9 mouse cellular contexts compared by ENCODE assay signal in genomic region chr14:75807800-75808199, GRCm38 (mm10). TPM values are rescaled to one million over a fixed set of nuclear protein-coding genes. Genes with fewer than 3 reads are reported as not detected.
DNase-seq lines count a peak whose midpoint lies in the region; ATAC-seq and TF ChIP-seq lines count a peak whose summit lies in the region.
"Had no signal": no experiment of that assay in that cellular context is flagged by ENCODE, and none has a peak within 500 bp of the region (broad histone marks: within the 10 kb centered on the region; RNA-seq: fewer than 3 reads in every experiment).

No protein-coding gene starts in this region.

- no peaks in the 10 kb centered on the region for H3K36me3 ChIP-seq in liver, adult 2 months (ENCODE audit: control insufficient read depth, insufficient read depth, low read length)
- H3K36me3 ChIP-seq in liver, embryonic 11.5 days (ENCODE audit: control insufficient read depth, insufficient read depth, low read length), result no peaks in the 10 kb centered on the region
- no peaks in the 10 kb centered on the region for H3K36me3 ChIP-seq in heart, embryonic 13.5 days
- no peaks in the 10 kb centered on the region for H3K36me3 ChIP-seq in myocyte (ENCODE audit: control insufficient read depth, insufficient read depth)
- H3K36me3 ChIP-seq: liver, embryonic 15.5 days had no signal

- DNase-seq in liver, adult 2 months (ENCODE audit: extremely low read depth, low read depth, low spot score), result peak; percentile 92
- no peak for DNase-seq in liver, embryonic 11.5 days (ENCODE audit: low spot score)
- peak; percentile 85 for DNase-seq in adrenal gland, adult 2 months
- no peak for DNase-seq in cerebellum, adult 11 months
- no peak for DNase-seq in cerebellum, postnatal 36 days

- peak overlapping the region; percentile 11; the same call in 1 of the 2 replicates for H3K4me3 ChIP-seq in liver, adult 2 months (ENCODE audit: insufficient read depth, low read depth, low read length)
- H3K4me3 ChIP-seq in liver, embryonic 11.5 days (ENCODE audit: low read depth, low read length), result no peak overlapping the region
- H3K4me3 ChIP-seq in heart, embryonic 13.5 days, result no peak overlapping the region
- no peak overlapping the region for H3K4me3 ChIP-seq in myocyte
- H3K4me3 ChIP-seq: liver, embryonic 15.5 days had no signal

- H3K4me2 ChIP-seq in liver, embryonic 11.5 days, result no peak overlapping the region
- H3K4me2 ChIP-seq in heart, embryonic 13.5 days, result peak overlapping the region; percentile 23
- peak overlapping the region; percentile 64 for H3K4me2 ChIP-seq in myocyte (ENCODE audit: low read depth)
- H3K4me2 ChIP-seq: liver, embryonic 15.5 days had no signal

- no peaks in the 10 kb centered on the region for H3K9me3 ChIP-seq in liver, embryonic 11.5 days (ENCODE audit: control insufficient read depth, low read length)
- H3K9me3 ChIP-seq in heart, embryonic 13.5 days, result no peaks in the 10 kb centered on the region
- H3K9me3 ChIP-seq: liver, embryonic 15.5 days had no signal

- H3K79me2 ChIP-seq in liver, adult 2 months (ENCODE audit: control insufficient read depth, insufficient read depth, low read length), result no peaks in the 10 kb centered on the region
- H3K79me2 ChIP-seq in myocyte (ENCODE audit: control insufficient read depth, insufficient read depth), result no peaks in the 10 kb centered on the region

- peak overlapping the region; percentile 47 for H3K9ac ChIP-seq in liver, adult 2 months (ENCODE audit: low read depth, low read length)
- no peak overlapping the region for H3K9ac ChIP-seq in liver, embryonic 11.5 days (ENCODE audit: low read depth, low read length)
- peak overlapping the region; percentile 35; the same call in 1 of the 2 replicates for H3K9ac ChIP-seq in heart, embryonic 13.5 days
- H3K9ac ChIP-seq: liver, embryonic 15.5 days had no signal

- H3K27me3 ChIP-seq in liver, adult 2 months (ENCODE audit: control insufficient read depth, insufficient read depth, low read length), result no peaks in the 10 kb centered on the region
- no peaks in the 10 kb centered on the region for H3K27me3 ChIP-seq in liver, embryonic 11.5 days (replicated peaks; ENCODE audit: control insufficient read depth, insufficient read depth, low read length)
- no peaks in the 10 kb centered on the region for H3K27me3 ChIP-seq in heart, embryonic 13.5 days (replicated peaks)
- no peaks in the 10 kb centered on the region for H3K27me3 ChIP-seq in myocyte (ENCODE audit: control insufficient read depth, insufficient read depth, insufficient read length)
- H3K27me3 ChIP-seq: liver, embryonic 15.5 days had no signal

- H3K27ac ChIP-seq in liver, adult 2 months (replicated peaks; ENCODE audit: insufficient read depth, low read depth, low read length), result peak overlapping the region; percentile 97
- no peak overlapping the region for H3K27ac ChIP-seq in liver, embryonic 11.5 days (ENCODE audit: low read depth, low read length)
- H3K27ac ChIP-seq in heart, embryonic 13.5 days (replicated peaks), result peak overlapping the region; percentile 45
- H3K27ac ChIP-seq: liver, embryonic 15.5 days had no signal

- no peak for ATAC-seq in liver, embryonic 11.5 days (replicated peaks; ENCODE audit: low FRiP score)
- no peak for ATAC-seq in heart, embryonic 13.5 days (ENCODE audit: extremely low read depth, insufficient number of reproducible peaks, low FRiP score, low TSS enrichment)
- no peak for ATAC-seq in erythroblast, adult 5-6 weeks (replicated peaks; ENCODE audit: low FRiP score, poor library complexity, severe bottlenecking)

- 7% methylated on average over 8 of the region's 8 CpGs for WGBS in liver, adult 2 months
- WGBS in liver, embryonic 11.5 days, result 73% methylated on average over 8 of the region's 8 CpGs
- 39% methylated on average over 8 of the region's 8 CpGs for WGBS in heart, embryonic 13.5 days

- H3K4me1 ChIP-seq in liver, adult 2 months (ENCODE audit: control insufficient read depth, insufficient read depth, low read length), result peaks cover 18% of the 10 kb centered on the region; the same call in 1 of the 2 replicates
- no peaks in the 10 kb centered on the region; the same call in 1 of the 2 replicates for H3K4me1 ChIP-seq in liver, embryonic 11.5 days (replicated peaks; ENCODE audit: control insufficient read depth, insufficient read depth, low read length)
- peaks cover 27% of the 10 kb centered on the region for H3K4me1 ChIP-seq in heart, embryonic 13.5 days

- peak; percentile 74 for TF ChIP-seq CTCF in liver, adult 2 months (IDR thresholded peaks at IDR 0.05; ENCODE audit: low read depth, low read length)

- TF ChIP-seq POLR2A in liver, adult 2 months (IDR thresholded peaks at IDR 0.05; ENCODE audit: extremely low read depth, insufficient read depth, low read length), result no peak
- TF ChIP-seq POLR2A in myocyte (IDR thresholded peaks at IDR 0.05; ENCODE audit: insufficient read length, low read depth), result no peak

- H3ac ChIP-seq in myocyte (ENCODE audit: control insufficient read depth, insufficient read length), result no peak overlapping the region

TF ChIP-seq in myocyte, 11 proteins besides CTCF, POLR2A, EP300 and RAD21:
- no peak for TF ChIP-seq MAX (IDR thresholded peaks at IDR 0.05; ENCODE audit: low read depth)
- TF ChIP-seq MYOG (IDR thresholded peaks at IDR 0.05; ENCODE audit: control insufficient read depth in 1 of 3, insufficient read depth in 1 of 3, insufficient read length in 2 of 3, low read depth in 2 of 3), result peak in 1 of 3 experiments; percentile 52
- TF ChIP-seq TCF12 (IDR thresholded peaks at IDR 0.05; ENCODE audit: insufficient read depth, poor library complexity, severe bottlenecking), result peak; percentile 1
- peak in 1 of 3 experiments; percentile 54 for TF ChIP-seq MYOD1 (IDR thresholded peaks at IDR 0.05; ENCODE audit: control insufficient read depth in 1 of 3, insufficient read length in 2 of 3, low read depth in 2 of 3)

RNA-seq across cellular contexts. Expression of gene Slc25a30, which starts 21.0 kb away (rescaled TPM):
- total RNA-seq in liver, adult 2 months (2014; rRNA removed), result 10.5 and 14.8 TPM in 2 replicates
- 7.3 and 17.4 TPM in 2 replicates for polyA plus RNA-seq in liver, adult 2 months (2012; rRNA removed)
- polyA plus RNA-seq in liver, embryonic 11.5 days (2014; fragmentation: Nextera tagmentation; extraction: Ambion mirVana), result 6.4 and 7.3 TPM in 2 replicates
- 100 to 1,000 TPM; 162 to 208 TPM for total RNA-seq in adrenal gland, adult 2 months (2021)
- polyA plus RNA-seq in adrenal gland, adult 2 months (2012; rRNA removed), result 21.2 and 24.5 TPM in 2 replicates
- 4.8 and 5.5 TPM in 2 replicates for polyA plus RNA-seq in heart, embryonic 13.5 days (2015; fragmentation: Nextera tagmentation; extraction: Ambion mirVana)
- polyA plus RNA-seq in myocyte (2012; fragmentation: generic; extraction: Trizol), result 13.0 TPM
- total RNA-seq in erythroblast, adult 5-6 weeks (2015; ENCODE audit: low replicate concordance), result 8.2 and 13.3 TPM in 2 replicates
- total RNA-seq in erythroblast, adult 5-6 weeks (2017; ENCODE audit: low replicate concordance), result 3.4 and 7.0 TPM in 2 replicates

RNA-seq across cellular contexts. Expression of gene Tpt1, which starts 37.1 kb away (rescaled TPM):
- 1,382 and 1,429 TPM in 2 replicates for total RNA-seq in liver, adult 2 months (2014; rRNA removed)
- polyA plus RNA-seq in liver, adult 2 months (2012; rRNA removed), result 1,392 and 1,422 TPM in 2 replicates
- polyA plus RNA-seq in liver, embryonic 11.5 days (2014; fragmentation: Nextera tagmentation; extraction: Ambion mirVana), result 946 and 1,034 TPM in 2 replicates
- total RNA-seq in adrenal gland, adult 2 months (2021), result 1,000 to 10,000 TPM; 2,669 to 3,122 TPM
- 2,303 and 3,302 TPM in 2 replicates for polyA plus RNA-seq in adrenal gland, adult 2 months (2012; rRNA removed)
- 849 and 910 TPM in 2 replicates for polyA plus RNA-seq in heart, embryonic 13.5 days (2015; fragmentation: Nextera tagmentation; extraction: Ambion mirVana)
- polyA plus RNA-seq in myocyte (2012; fragmentation: generic; extraction: Trizol), result 6,214 TPM
- 1,739 and 1,947 TPM in 2 replicates for total RNA-seq in erythroblast, adult 5-6 weeks (2015; ENCODE audit: low replicate concordance)
- 548 and 914 TPM in 2 replicates for total RNA-seq in erythroblast, adult 5-6 weeks (2017; ENCODE audit: low replicate concordance)

RNA-seq across cellular contexts. Expression of gene Cog3, which starts 53.5 kb away (rescaled TPM):
- total RNA-seq in liver, adult 2 months (2014; rRNA removed), result 10.9 and 12.3 TPM in 2 replicates
- 4.2 and 5.3 TPM in 2 replicates for polyA plus RNA-seq in liver, adult 2 months (2012; rRNA removed)
- polyA plus RNA-seq in liver, embryonic 11.5 days (2014; fragmentation: Nextera tagmentation; extraction: Ambion mirVana), result 18.1 and 19.3 TPM in 2 replicates
- total RNA-seq in adrenal gland, adult 2 months (2021), result 10 to 100 TPM; 22.1 to 27.4 TPM
- polyA plus RNA-seq in adrenal gland, adult 2 months (2012; rRNA removed), result 5.5 and 5.8 TPM in 2 replicates
- 11.7 and 11.8 TPM in 2 replicates for polyA plus RNA-seq in heart, embryonic 13.5 days (2015; fragmentation: Nextera tagmentation; extraction: Ambion mirVana)
- 7.7 TPM for polyA plus RNA-seq in myocyte (2012; fragmentation: generic; extraction: Trizol)
- total RNA-seq in erythroblast, adult 5-6 weeks (2015; ENCODE audit: low replicate concordance), result 5.9 and 6.0 TPM in 2 replicates
- 11.9 and 14.2 TPM in 2 replicates for total RNA-seq in erythroblast, adult 5-6 weeks (2017; ENCODE audit: low replicate concordance)

Comparison
In these comparisons a context has a peak if more than half of its experiments do, and no peak if none do; other contexts are left out.
1. DNase-seq: peak in liver, adult 2 months (single experiment) and adrenal gland, adult 2 months (single experiment); none in liver, embryonic 11.5 days (single experiment), cerebellum, adult 11 months (single experiment) and cerebellum, postnatal 36 days (0 of 2).